Mouse (Mus musculus): ENCODE results near the gene Olfr606. TPM values are rescaled to one million over a fixed set of nuclear protein-coding genes. Genes with fewer than 3 reads are reported as not detected.
"Not testable (repeated sequence)": the region's sequence is repeated elsewhere in the genome, so short reads cannot be mapped to it uniquely, and the experiment has no call there.

The Olfr606 gene
- not detected in 2 replicates for total RNA-seq (2014; fragmentation: Nextera tagmentation)
- not detected in 2 replicates for total RNA-seq (2017)

GRCm38 (mm10) chr7:103448746-103449145 is at the start of gene Olfr606:
Gene Olfr606, plus strand, starts transcription at chr7:103449046.
- ATAC-seq (replicated peaks; ENCODE audit: poor library complexity, severe bottlenecking) = no peak

- ATAC-seq (replicated peaks; ENCODE audit: poor library complexity, severe bottlenecking) = not testable (repeated sequence)
These were observed 42.3 kb upstream of the Olfr606 start for GRCm38 (mm10) chr7:103406521-103407055.

- not testable (repeated sequence) for ATAC-seq (replicated peaks; ENCODE audit: poor library complexity, severe bottlenecking)
These were observed 34.1 kb upstream of the Olfr606 start, which contains the start of gene Usp17lc for GRCm38 (mm10) chr7:103414772-103415171. Gene Usp17lc, plus strand, starts transcription at chr7:103415072.

GRCm38 (mm10) chr7:103445339-103445738 is 3.5 kb upstream of the Olfr606 start, which contains the start of gene Olfr605:
Gene Olfr605, minus strand, starts transcription at chr7:103445439.
- ATAC-seq (replicated peaks; ENCODE audit: poor library complexity, severe bottlenecking) = no peak

- no peak for ATAC-seq (replicated peaks; ENCODE audit: poor library complexity, severe bottlenecking)
These were observed 11.7 kb downstream of the Olfr606 start for GRCm38 (mm10) chr7:103460590-103460989.

- ATAC-seq (replicated peaks; ENCODE audit: poor library complexity, severe bottlenecking) = no peak
These were observed 20.7 kb downstream of the Olfr606 start, which contains the start of gene Olfr608 for GRCm38 (mm10) chr7:103469577-103469976. Gene Olfr608, plus strand, starts transcription at chr7:103469877.

GRCm38 (mm10) chr7:103477106-103477505 is 28.3 kb downstream of the Olfr606 start:
- ATAC-seq (replicated peaks; ENCODE audit: poor library complexity, severe bottlenecking) = not testable (repeated sequence)

GRCm38 (mm10) chr7:103497962-103498361 is 49.1 kb downstream of the Olfr606 start, which contains the start of gene Olfr609:
Gene Olfr609, minus strand, starts transcription at chr7:103498062.
- no peak for ATAC-seq (replicated peaks; ENCODE audit: poor library complexity, severe bottlenecking)

Other genes with a start within 250 kb of the Olfr606 start
- not detected in 2 replicates for gene Olfr593, start 237.2 kb upstream of the Olfr606 start, total RNA-seq (2014; fragmentation: Nextera tagmentation)
- not detected in 2 replicates for gene Olfr593, start 237.2 kb upstream of the Olfr606 start, total RNA-seq (2017)
- not detected in 2 replicates for gene Olfr594, start 232.1 kb upstream of the Olfr606 start, total RNA-seq (2014; fragmentation: Nextera tagmentation)
- gene Olfr594, start 232.1 kb upstream of the Olfr606 start, total RNA-seq (2017) = not detected in 2 replicates
- gene Usp17ld, start 196.5 kb upstream of the Olfr606 start, total RNA-seq (2014; fragmentation: Nextera tagmentation) = not detected in 2 replicates
- not detected in 2 replicates for gene Usp17ld, start 196.5 kb upstream of the Olfr606 start, total RNA-seq (2017)
- gene Olfr596, start 143.4 kb upstream of the Olfr606 start, total RNA-seq (2014; fragmentation: Nextera tagmentation) = not detected in 2 replicates
- gene Olfr596, start 143.4 kb upstream of the Olfr606 start, total RNA-seq (2017) = not detected in 2 replicates
- not detected in 2 replicates for gene Olfr597, start 132.7 kb upstream of the Olfr606 start, total RNA-seq (2014; fragmentation: Nextera tagmentation)
- not detected in 2 replicates for gene Olfr597, start 132.7 kb upstream of the Olfr606 start, total RNA-seq (2017)
- gene Olfr598, start 125.5 kb upstream of the Olfr606 start, total RNA-seq (2014; fragmentation: Nextera tagmentation) = not detected in 2 replicates
- not detected in 2 replicates for gene Olfr598, start 125.5 kb upstream of the Olfr606 start, total RNA-seq (2017)
- not detected in 2 replicates for gene Olfr599, start 113.1 kb upstream of the Olfr606 start, total RNA-seq (2014; fragmentation: Nextera tagmentation)
- gene Olfr599, start 113.1 kb upstream of the Olfr606 start, total RNA-seq (2017) = not detected in 2 replicates
- gene Olfr600, start 99.4 kb upstream of the Olfr606 start, total RNA-seq (2014; fragmentation: Nextera tagmentation) = not detected in 2 replicates
- gene Olfr600, start 99.4 kb upstream of the Olfr606 start, total RNA-seq (2017) = not detected in 2 replicates
- gene Olfr601, start 86.4 kb upstream of the Olfr606 start, total RNA-seq (2014; fragmentation: Nextera tagmentation) = not detected in 2 replicates
- gene Olfr601, start 86.4 kb upstream of the Olfr606 start, total RNA-seq (2017) = not detected in 2 replicates
- not detected in 2 replicates for gene Olfr603, start 62.9 kb upstream of the Olfr606 start, total RNA-seq (2014; fragmentation: Nextera tagmentation)
- gene Olfr603, start 62.9 kb upstream of the Olfr606 start, total RNA-seq (2017) = not detected in 2 replicates
- gene Usp17lc, start 34.0 kb upstream of the Olfr606 start, total RNA-seq (2014; fragmentation: Nextera tagmentation) = not detected in 2 replicates
- gene Usp17lc, start 34.0 kb upstream of the Olfr606 start, total RNA-seq (2017) = not detected in 2 replicates
- not detected in 2 replicates for gene Olfr605, start 3.6 kb upstream of the Olfr606 start, total RNA-seq (2014; fragmentation: Nextera tagmentation)
- gene Olfr605, start 3.6 kb upstream of the Olfr606 start, total RNA-seq (2017) = not detected in 2 replicates
- not detected in 2 replicates for gene Olfr607, start 15.1 kb downstream of the Olfr606 start, total RNA-seq (2014; fragmentation: Nextera tagmentation)
- gene Olfr607, start 15.1 kb downstream of the Olfr606 start, total RNA-seq (2017) = not detected in 2 replicates
- not detected in 2 replicates for gene Olfr608, start 20.8 kb downstream of the Olfr606 start, total RNA-seq (2014; fragmentation: Nextera tagmentation)
- gene Olfr608, start 20.8 kb downstream of the Olfr606 start, total RNA-seq (2017) = not detected in 2 replicates
- not detected in 2 replicates for gene Olfr609, start 49.0 kb downstream of the Olfr606 start, total RNA-seq (2014; fragmentation: Nextera tagmentation)
- gene Olfr609, start 49.0 kb downstream of the Olfr606 start, total RNA-seq (2017) = not detected in 2 replicates
- not detected in 2 replicates for gene Olfr610, start 63.1 kb downstream of the Olfr606 start, total RNA-seq (2014; fragmentation: Nextera tagmentation)
- gene Olfr610, start 63.1 kb downstream of the Olfr606 start, total RNA-seq (2017) = not detected in 2 replicates
- gene Olfr611, start 71.8 kb downstream of the Olfr606 start, total RNA-seq (2014; fragmentation: Nextera tagmentation) = not detected in 2 replicates
- gene Olfr611, start 71.8 kb downstream of the Olfr606 start, total RNA-seq (2017) = not detected in 2 replicates
- not detected in 2 replicates for gene Olfr612, start 93.7 kb downstream of the Olfr606 start, total RNA-seq (2014; fragmentation: Nextera tagmentation)
- not detected in 2 replicates for gene Olfr612, start 93.7 kb downstream of the Olfr606 start, total RNA-seq (2017)
- gene Olfr613, start 99.0 kb downstream of the Olfr606 start, total RNA-seq (2014; fragmentation: Nextera tagmentation) = not detected in 2 replicates
- gene Olfr613, start 99.0 kb downstream of the Olfr606 start, total RNA-seq (2017) = not detected in 2 replicates
- gene Olfr615, start 107.0 kb downstream of the Olfr606 start, total RNA-seq (2014; fragmentation: Nextera tagmentation) = not detected in 2 replicates
- not detected in 2 replicates for gene Olfr615, start 107.0 kb downstream of the Olfr606 start, total RNA-seq (2017)
- gene Olfr616, start 120.1 kb downstream of the Olfr606 start, total RNA-seq (2014; fragmentation: Nextera tagmentation) = not detected in 2 replicates
- gene Olfr616, start 120.1 kb downstream of the Olfr606 start, total RNA-seq (2017) = not detected in 2 replicates
- not detected in 2 replicates for gene Olfr617, start 124.0 kb downstream of the Olfr606 start, total RNA-seq (2014; fragmentation: Nextera tagmentation)
- not detected in 2 replicates for gene Olfr617, start 124.0 kb downstream of the Olfr606 start, total RNA-seq (2017)
- gene Olfr618, start 141.1 kb downstream of the Olfr606 start, total RNA-seq (2014; fragmentation: Nextera tagmentation) = not detected in 2 replicates
- gene Olfr618, start 141.1 kb downstream of the Olfr606 start, total RNA-seq (2017) = not detected in 2 replicates
- gene Olfr619, start 151.5 kb downstream of the Olfr606 start, total RNA-seq (2014; fragmentation: Nextera tagmentation) = not detected in 2 replicates
- not detected in 2 replicates for gene Olfr619, start 151.5 kb downstream of the Olfr606 start, total RNA-seq (2017)
- not detected in 2 replicates for gene Olfr620, start 163.5 kb downstream of the Olfr606 start, total RNA-seq (2014; fragmentation: Nextera tagmentation)
- gene Olfr620, start 163.5 kb downstream of the Olfr606 start, total RNA-seq (2017) = not detected in 2 replicates
- not detected in 2 replicates for gene Olfr622, start 193.7 kb downstream of the Olfr606 start, total RNA-seq (2014; fragmentation: Nextera tagmentation)
- gene Olfr622, start 193.7 kb downstream of the Olfr606 start, total RNA-seq (2017) = not detected in 2 replicates
- not detected in 2 replicates for gene Olfr623, start 214.7 kb downstream of the Olfr606 start, total RNA-seq (2014; fragmentation: Nextera tagmentation)
- gene Olfr623, start 214.7 kb downstream of the Olfr606 start, total RNA-seq (2017) = not detected in 2 replicates
- not detected in 2 replicates for gene Olfr624, start 222.1 kb downstream of the Olfr606 start, total RNA-seq (2014; fragmentation: Nextera tagmentation)
- not detected in 2 replicates for gene Olfr624, start 222.1 kb downstream of the Olfr606 start, total RNA-seq (2017)
- gene Olfr625-ps1, start 233.7 kb downstream of the Olfr606 start, total RNA-seq (2014; fragmentation: Nextera tagmentation) = not detected in 2 replicates
- gene Olfr625-ps1, start 233.7 kb downstream of the Olfr606 start, total RNA-seq (2017) = not detected in 2 replicates